ENCODE assay signal across 8 mouse cellular contexts in the genomic region with DNA sequence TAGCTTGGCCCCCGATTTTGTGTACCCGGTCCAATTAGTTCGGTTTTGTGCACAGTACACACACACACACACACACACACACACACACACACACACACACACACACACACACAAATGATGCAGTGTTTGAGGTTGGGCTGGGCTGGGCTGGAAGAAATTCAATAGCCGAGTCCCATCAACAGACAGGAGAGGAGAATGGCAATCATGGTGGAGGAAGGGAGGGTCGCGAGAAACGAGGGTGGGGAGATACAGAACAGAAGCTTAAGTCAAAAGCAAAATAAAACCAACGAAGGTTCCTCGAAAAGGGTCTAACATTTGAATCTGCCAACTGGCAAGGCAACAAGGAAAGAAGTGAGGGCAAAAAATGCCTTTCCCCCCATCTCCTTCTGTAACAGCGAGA. TPM values are rescaled to one million over a fixed set of nuclear protein-coding genes. Genes with fewer than 3 reads are reported as not detected.
DNase-seq lines count a peak whose midpoint lies in the region; ATAC-seq and TF ChIP-seq lines count a peak whose summit lies in the region.

No protein-coding gene starts in this region.

- TF ChIP-seq EP300 in stomach, postnatal 0 days (optimal IDR thresholded peaks at IDR 0.05) = no peak

- intact Hi-C loops in heart, postnatal 10 days (cut with DNase I) = no loop called here

- no peaks in the 10 kb centered on the region for H3K4me1 ChIP-seq in forebrain, embryonic 11.5 days (replicated peaks; ENCODE audit: control insufficient read depth, insufficient read depth, low read length)
- H3K4me1 ChIP-seq in limb, embryonic 12.5 days (replicated peaks) = no peaks in the 10 kb centered on the region
- H3K4me1 ChIP-seq in stomach, postnatal 0 days (replicated peaks; ENCODE audit: control insufficient read depth, insufficient read depth) = no peaks in the 10 kb centered on the region

- DNase-seq in right cerebral cortex, postnatal 10 days (ENCODE audit: low spot score in 2 of 2) = peak; percentile 43 to 51
- DNase-seq in right cerebral cortex, adult 18-20 months = no peak
- peak; percentile 41 for DNase-seq in forebrain, embryonic 11.5 days (ENCODE audit: low spot score)
- DNase-seq in stomach, postnatal 0 days (ENCODE audit: low spot score) = no peak
- no peak for DNase-seq in c-Kit-positive CD71-positive TER-119-positive erythroid progenitor cells, embryonic 14.5 days (ENCODE audit: low spot score)
- no peak for DNase-seq in yolk sac, embryonic 10.5 days (ENCODE audit: low spot score)
- no peak for DNase-seq in heart, postnatal 10 days

- H3K4me3 ChIP-seq in forebrain, embryonic 11.5 days (ENCODE audit: low read depth, low read length) = peak overlapping the region; percentile 54
- H3K4me3 ChIP-seq in limb, embryonic 12.5 days (replicated peaks) = no peak overlapping the region
- H3K4me3 ChIP-seq in stomach, postnatal 0 days (ENCODE audit: low read depth, low read length) = 0 out of 2 replicates have a peak overlapping the region, but pooled peaks have one; percentile 21

- no peak for TF ChIP-seq CTCF in stomach, postnatal 0 days (IDR thresholded peaks at IDR 0.05; ENCODE audit: low read depth)

- no peaks in the 10 kb centered on the region for H3K27me3 ChIP-seq in forebrain, embryonic 11.5 days (ENCODE audit: control insufficient read depth, insufficient read depth, low read length)
- peaks cover 9% of the 10 kb centered on the region for H3K27me3 ChIP-seq in limb, embryonic 12.5 days
- no peaks in the 10 kb centered on the region for H3K27me3 ChIP-seq in stomach, postnatal 0 days (ENCODE audit: control insufficient read depth, insufficient read depth, low read length)

- peak overlapping the region; percentile 32; the same call in 1 of the 2 replicates for H3K9ac ChIP-seq in forebrain, embryonic 11.5 days (ENCODE audit: low read length)
- no peak overlapping the region for H3K9ac ChIP-seq in limb, embryonic 12.5 days (replicated peaks)
- H3K9ac ChIP-seq in stomach, postnatal 0 days (ENCODE audit: low read length) = no peak overlapping the region

- H3K9me3 ChIP-seq in forebrain, embryonic 11.5 days (ENCODE audit: control insufficient read depth, low read length) = no peaks in the 10 kb centered on the region
- no peaks in the 10 kb centered on the region for H3K9me3 ChIP-seq in limb, embryonic 12.5 days
- H3K9me3 ChIP-seq in stomach, postnatal 0 days (ENCODE audit: control insufficient read depth, low read length) = no peaks in the 10 kb centered on the region

- H3K4me2 ChIP-seq in forebrain, embryonic 11.5 days (ENCODE audit: low read depth, low read length, severe bottlenecking) = peak overlapping the region; percentile 74
- H3K4me2 ChIP-seq in limb, embryonic 12.5 days = peak overlapping the region; percentile 88
- peak overlapping the region; percentile 75 for H3K4me2 ChIP-seq in stomach, postnatal 0 days (replicated peaks; ENCODE audit: low read depth)

- WGBS in forebrain, embryonic 11.5 days = 26% methylated on average over 10 of the region's 10 CpGs
- WGBS in limb, embryonic 12.5 days = 35% methylated on average over 10 of the region's 10 CpGs
- 26% methylated on average over 10 of the region's 10 CpGs for WGBS in stomach, postnatal 0 days

- no peaks in the 10 kb centered on the region for H3K36me3 ChIP-seq in forebrain, embryonic 11.5 days (ENCODE audit: control insufficient read depth, insufficient read depth, low read length)
- H3K36me3 ChIP-seq in limb, embryonic 12.5 days = no peaks in the 10 kb centered on the region
- H3K36me3 ChIP-seq in stomach, postnatal 0 days (ENCODE audit: control insufficient read depth, insufficient read depth, low read length) = no peaks in the 10 kb centered on the region

- no peak overlapping the region for H3K27ac ChIP-seq in forebrain, embryonic 11.5 days (ENCODE audit: low read depth, low read length)
- no peak overlapping the region for H3K27ac ChIP-seq in limb, embryonic 12.5 days
- no peak overlapping the region for H3K27ac ChIP-seq in stomach, postnatal 0 days (replicated peaks)

- no peak for ATAC-seq in forebrain, embryonic 11.5 days (replicated peaks; ENCODE audit: low FRiP score)
- ATAC-seq in limb, embryonic 12.5 days (ENCODE audit: insufficient number of reproducible peaks, insufficient read depth, low FRiP score, low TSS enrichment, low read depth) = no peak
- ATAC-seq in stomach, postnatal 0 days (ENCODE audit: low FRiP score, low TSS enrichment) = no peak

RNA-seq across cellular contexts. Expression of a gene that starts 1.6 kb away (rescaled TPM):
- 5.5 and 6.4 TPM in 2 replicates for polyA plus RNA-seq in forebrain, embryonic 11.5 days (2014; fragmentation: Nextera tagmentation; extraction: Ambion mirVana)
- polyA plus RNA-seq in limb, embryonic 12.5 days (2016; fragmentation: Nextera tagmentation; extraction: Ambion mirVana) = 2.4 and 2.7 TPM in 2 replicates
- polyA plus RNA-seq in stomach, postnatal 0 days (2015; fragmentation: Nextera tagmentation; extraction: Ambion mirVana) = 1.2 and 1.3 TPM in 2 replicates
- under 1 TPM; 0.07 to 0.15 TPM for total RNA-seq in heart, postnatal 10 days (2021)

Comparison
In these comparisons a context has a peak if more than half of its experiments do, and no peak if none do; other contexts are left out.
1. DNase-seq: peak in right cerebral cortex, postnatal 10 days (2 of 2) and forebrain, embryonic 11.5 days (single experiment); none in right cerebral cortex, adult 18-20 months (single experiment), stomach, postnatal 0 days (single experiment), c-Kit-positive CD71-positive TER-119-positive erythroid progenitor cells, embryonic 14.5 days (single experiment), yolk sac, embryonic 10.5 days (single experiment) and heart, postnatal 10 days (0 of 2).
2. Peak in every context shown above with its lines, with median percentiles within 50 percentile points of each other: H3K4me2 ChIP-seq.